Mouse (Mus musculus) spleen, adult 18-20 months (tissue): ENCODE measurements around the gene Ccr8.
"Not testable (repeated sequence)": the region's sequence is repeated elsewhere in the genome, so short reads cannot be mapped to it uniquely, and the experiment has no call there.

ENCODE experiments used
- DNase-seq, 2 experiments: peaks; one replicate each; pipeline ENCODE4 v3.0.0; 2022; ENCODE audit warnings: mixed read lengths in 2 of 2

Gene Ccr8

DNA sequence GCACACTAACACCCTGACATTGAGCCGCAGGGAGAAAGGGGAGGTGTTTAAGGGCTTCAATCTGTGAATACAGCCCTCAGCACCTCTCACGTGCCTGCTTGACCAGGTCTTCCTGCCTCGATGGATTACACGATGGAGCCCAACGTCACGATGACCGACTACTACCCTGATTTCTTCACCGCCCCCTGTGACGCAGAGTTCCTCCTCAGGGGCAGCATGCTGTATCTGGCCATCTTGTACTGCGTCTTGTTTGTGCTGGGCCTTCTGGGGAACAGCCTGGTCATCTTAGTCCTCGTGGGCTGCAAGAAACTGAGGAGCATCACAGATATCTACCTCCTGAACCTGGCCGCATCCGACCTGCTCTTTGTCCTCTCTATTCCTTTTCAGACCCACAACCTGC is 1.8 kb downstream of the Ccr8 start:
- no peak for DNase-seq

- DNase-seq, result no peak
Observed at GRCm38 (mm10) chr9:120095886-120096285, 4.0 kb downstream of the Ccr8 start.

- peak in 1 of 2 experiments; percentile 56 for DNase-seq
Observed at GRCm38 (mm10) chr9:120098682-120099081, 6.8 kb downstream of the Ccr8 start.

- DNase-seq, result no peak
Observed at GRCm38 (mm10) chr9:120099304-120099703, 7.4 kb downstream of the Ccr8 start.

DNA sequence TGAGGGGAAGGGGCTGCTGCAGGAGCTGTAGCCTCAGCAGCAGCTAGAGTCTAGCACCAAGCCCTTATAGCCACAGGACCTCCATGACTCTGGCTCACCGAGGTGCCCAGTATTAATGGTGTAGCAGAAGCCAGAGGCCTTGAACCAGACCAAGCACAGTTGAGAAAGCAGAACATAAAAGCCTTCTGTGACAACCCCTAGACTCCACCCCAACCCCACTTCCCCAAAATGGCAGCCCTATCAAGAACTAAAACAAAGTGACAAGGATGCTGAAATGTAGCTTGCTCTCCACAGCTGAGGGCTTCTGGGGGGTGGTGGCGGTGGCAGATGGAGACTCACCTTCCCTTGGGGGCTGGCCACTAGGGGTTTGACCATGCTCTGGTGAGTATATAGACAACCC is 9.3 kb downstream of the Ccr8 start:
- DNase-seq, result no peak

GRCm38 (mm10) chr9:120108953-120109352 is 17.0 kb downstream of the Ccr8 start:
- not testable (repeated sequence) for DNase-seq

- DNase-seq, result peak; percentile 91 to 94
Observed at GRCm38 (mm10) chr9:120110211-120111018, 18.5 kb downstream of the Ccr8 start, which contains the start of gene Slc25a38. Gene Slc25a38, plus strand, starts transcription at chr9:120110374.

DNA sequence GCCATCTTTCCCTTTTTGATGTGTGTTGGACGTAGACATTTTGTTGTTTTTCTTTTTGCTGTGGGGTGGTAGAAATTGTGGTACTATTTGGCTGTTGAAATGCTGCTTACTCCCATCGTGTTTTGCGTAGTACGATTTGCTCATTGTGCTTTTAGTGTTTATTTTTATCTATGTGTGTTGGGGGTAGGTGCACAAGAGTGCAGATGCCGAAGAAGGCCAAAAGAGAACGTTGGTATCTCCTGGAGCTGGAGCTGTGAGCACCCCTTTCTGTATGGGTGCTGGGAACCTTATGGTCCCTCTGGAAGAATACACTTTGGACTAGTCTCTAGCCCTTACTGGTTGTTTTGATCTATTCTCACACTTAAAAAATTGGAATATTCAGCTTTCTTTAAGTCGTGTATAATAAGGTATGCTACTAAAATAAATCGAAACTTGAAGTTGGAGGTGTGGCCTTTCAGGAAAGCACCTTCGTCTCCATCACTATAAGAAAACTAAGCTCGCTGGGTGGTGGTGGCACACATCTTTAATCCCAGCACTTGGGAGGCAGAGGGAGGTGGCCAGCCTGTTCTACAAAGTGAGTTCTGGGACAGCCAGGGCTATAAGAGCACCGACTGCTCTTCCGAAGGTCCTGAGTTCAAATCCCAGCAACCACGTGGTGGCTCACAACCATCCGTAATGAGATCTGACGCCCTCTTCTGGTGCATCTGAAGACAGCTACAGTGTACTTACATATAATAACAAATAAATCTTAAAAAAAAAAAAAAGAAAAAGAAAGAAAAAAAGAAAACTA is 19.4 kb downstream of the Ccr8 start:
- DNase-seq, result no peak

GRCm38 (mm10) chr9:120112472-120112871 is 20.6 kb downstream of the Ccr8 start:
- DNase-seq, result no peak

DNA sequence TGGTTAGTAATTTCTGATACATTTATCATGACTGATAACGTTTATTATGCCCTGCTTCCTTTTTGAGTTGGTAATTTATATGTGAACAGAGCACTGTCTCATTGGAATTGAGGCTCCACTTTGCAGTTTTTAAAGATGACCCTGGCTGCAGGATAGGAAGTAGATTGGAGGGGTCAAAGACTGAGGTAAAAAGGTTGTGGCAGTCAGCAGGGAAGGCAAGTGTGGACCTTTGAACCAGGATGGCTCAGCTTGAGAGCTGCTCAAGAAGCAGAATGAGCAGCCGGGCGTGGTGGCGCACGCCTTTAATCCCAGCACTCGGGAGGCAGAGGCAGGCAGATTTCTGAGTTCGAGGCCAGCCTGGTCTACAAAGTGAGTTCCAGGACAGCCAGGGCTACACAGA is 21.5 kb downstream of the Ccr8 start:
- DNase-seq, result no peak

DNA sequence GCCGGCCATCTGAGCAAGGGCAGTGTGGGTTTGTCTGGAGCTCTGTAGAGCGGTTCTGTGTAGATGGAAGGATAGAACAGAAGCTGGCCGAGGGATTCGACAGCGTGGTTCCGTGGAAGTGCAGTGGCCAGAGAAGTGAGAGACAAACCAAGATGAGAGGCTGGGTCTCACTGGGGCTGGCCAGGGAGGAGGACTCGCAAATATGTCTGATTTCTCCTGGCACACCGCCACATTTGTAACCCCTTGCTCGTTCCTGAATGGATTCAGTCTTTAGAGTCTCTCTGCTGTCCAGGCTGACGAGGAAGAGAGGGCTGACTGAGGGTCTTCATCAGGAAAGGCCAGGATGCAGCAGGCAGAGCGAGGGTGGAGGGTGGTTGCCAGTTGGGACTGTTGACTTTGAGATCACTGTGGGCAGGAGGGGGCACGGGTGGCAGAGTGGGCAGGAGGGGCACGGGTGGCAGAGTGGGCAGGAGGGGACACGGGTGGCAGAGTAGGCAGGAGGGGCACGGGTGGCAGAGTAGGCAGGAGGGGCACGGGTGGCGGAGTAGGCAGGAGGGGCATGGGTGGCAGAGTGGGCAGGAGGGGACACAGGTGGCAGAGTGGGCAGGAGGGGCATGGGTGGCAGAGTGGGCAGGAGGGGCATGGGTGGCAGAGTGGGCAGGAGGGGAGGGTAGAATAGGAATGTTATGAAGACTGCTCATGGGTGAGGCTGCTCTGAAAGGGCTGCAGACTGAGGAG is 22.3 kb downstream of the Ccr8 start:
- no peak for DNase-seq

DNA sequence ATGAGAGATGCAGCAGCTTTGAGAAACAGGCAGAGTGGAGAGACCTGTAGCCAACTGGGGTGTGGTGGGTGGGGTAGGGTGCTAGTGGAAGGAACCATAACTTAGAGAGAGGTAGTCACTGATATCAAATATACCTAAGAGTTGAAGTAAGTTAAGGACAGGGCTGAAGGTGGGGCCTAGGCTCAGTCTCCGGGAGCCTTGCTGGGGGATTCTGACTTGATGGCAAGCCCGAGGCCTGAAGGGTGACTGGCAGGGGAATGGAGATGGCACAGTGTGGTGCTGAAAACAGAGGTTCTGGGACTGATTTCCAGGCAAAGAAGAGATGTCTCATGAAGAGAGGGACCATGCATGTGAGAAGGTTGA is 22.9 kb downstream of the Ccr8 start:
- DNase-seq, result no peak

DNA sequence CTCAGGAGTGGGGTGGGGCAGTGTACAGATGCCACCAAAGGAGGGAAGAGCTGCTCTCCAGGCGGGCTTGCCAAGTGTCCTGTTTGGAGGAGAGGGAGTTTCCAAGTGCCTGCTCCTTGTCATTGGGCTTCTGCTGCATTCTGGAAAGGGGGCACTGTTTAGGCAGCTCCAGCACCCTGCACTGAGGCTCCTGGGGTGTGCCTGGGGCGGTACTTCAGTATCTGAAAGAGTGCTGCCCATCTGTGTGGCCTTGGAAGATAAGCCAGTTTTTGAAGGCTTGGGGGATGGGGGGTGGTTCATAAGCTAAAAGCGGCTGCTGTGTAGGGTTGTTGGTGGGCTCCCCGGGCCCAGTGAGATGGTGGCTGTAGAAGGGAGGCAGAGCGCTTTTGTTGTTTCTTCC is 23.7 kb downstream of the Ccr8 start:
- no peak for DNase-seq

- DNase-seq, result no peak
Observed at GRCm38 (mm10) chr9:120116184-120116624, 24.3 kb downstream of the Ccr8 start.

- no peak for DNase-seq
Observed at GRCm38 (mm10) chr9:120118212-120118611, 26.3 kb downstream of the Ccr8 start.

- DNase-seq, result no peak
Observed at GRCm38 (mm10) chr9:120120503-120120902, 28.6 kb downstream of the Ccr8 start.

DNA sequence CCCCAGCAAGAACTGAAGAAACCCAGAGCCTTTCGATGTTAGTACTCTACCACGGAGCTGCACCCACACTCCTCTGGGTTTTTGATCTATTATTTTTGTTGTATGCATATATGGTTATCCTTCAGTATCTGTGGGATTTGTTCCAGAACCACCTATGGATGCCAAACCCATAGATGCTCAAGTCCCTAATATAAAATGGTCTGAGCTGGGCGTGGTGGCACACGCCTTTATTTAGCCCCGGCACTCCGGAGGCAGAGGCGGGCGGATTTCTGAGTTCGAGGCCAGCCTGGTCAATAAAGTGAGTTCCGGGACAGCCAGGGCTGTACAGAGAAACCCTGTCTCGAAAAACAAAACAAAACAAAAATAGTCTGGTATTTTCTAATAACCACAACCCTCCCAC is 35.0 kb downstream of the Ccr8 start:
- DNase-seq, result no peak

DNA sequence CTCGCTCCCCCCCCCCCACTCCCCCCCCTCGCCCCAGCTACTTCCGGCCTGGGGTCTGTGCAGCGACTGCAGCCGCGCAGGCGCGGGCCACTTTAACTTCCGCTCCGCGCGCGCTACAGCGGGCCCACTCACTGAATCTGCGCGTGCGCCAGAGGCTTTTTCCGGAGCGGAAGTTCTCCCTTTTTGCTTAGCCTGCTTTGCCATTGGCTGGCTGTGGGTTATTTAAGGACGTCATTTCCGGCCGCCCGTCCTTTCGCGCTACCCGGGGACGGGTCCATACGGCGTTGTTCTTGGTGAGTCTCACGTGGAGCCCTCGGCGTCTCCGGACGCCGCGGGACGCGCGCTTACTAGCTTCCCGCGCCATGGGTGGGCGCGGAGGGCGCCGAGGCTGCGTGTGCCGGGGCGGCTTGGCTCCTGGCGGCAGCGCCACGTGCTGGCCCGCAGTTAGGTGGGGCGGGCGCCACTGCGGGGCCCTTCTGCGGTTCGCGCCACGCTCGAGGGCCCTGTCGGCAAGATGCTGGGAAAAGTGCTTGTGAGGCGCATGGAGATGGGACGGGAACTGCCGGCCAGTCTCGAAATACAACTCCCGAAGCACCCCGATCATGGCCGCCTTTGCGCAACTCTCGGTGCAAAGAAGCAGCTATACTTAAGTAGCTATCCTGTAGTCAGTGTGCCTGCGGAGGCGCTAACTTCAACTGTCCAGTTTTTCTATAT is 35.8 kb downstream of the Ccr8 start, which contains the start of gene Rpsa:
Rpsa (plus strand) TSS at position 152 of the 714 bp plus-strand sequence.
- peak; percentile 90 to 95 for DNase-seq

GRCm38 (mm10) chr9:120129276-120129675 is 37.4 kb downstream of the Ccr8 start:
- no peak for DNase-seq

- DNase-seq, result no peak
Observed at GRCm38 (mm10) chr9:120131784-120132288, 39.9 kb downstream of the Ccr8 start.

DNA sequence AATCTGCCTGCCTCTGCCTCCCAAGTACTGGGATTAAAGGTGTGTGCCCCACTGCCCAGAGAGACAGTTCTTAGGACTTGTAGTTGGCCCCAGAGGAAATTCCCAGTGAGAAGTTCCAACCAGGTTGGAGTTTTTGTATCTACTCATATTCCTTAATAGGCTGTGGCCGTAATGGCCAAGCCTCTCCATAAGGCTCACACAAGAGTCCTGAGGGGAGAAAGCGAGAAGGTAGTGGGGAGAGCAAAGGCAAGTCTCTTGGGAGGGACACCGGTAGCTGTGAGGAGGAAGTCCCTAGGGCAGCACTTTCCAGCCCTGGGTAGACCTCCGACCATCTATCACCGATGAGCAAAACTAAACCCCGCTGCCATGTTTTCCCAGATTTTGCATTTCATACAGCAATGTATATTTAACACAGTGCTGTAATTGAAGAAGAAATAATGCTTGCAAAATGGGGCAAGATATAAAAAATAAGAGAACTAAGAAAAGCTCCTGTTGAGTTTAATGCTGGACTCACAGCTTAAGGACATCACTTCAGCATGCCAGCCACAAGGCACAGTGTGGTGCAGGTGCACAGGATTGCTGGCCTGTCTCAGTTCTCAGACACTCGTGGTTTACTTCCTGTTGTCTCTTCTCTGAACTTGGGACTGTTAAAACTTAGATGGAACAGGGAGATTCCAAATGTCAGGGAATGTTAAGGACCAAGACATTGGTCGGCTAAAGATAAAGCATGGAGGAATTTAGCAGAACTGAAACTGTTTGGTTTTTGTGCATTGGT is 41.3 kb downstream of the Ccr8 start:
- no peak for DNase-seq
